22 mouse cellular contexts compared by ENCODE assay signal in the genomic region with DNA sequence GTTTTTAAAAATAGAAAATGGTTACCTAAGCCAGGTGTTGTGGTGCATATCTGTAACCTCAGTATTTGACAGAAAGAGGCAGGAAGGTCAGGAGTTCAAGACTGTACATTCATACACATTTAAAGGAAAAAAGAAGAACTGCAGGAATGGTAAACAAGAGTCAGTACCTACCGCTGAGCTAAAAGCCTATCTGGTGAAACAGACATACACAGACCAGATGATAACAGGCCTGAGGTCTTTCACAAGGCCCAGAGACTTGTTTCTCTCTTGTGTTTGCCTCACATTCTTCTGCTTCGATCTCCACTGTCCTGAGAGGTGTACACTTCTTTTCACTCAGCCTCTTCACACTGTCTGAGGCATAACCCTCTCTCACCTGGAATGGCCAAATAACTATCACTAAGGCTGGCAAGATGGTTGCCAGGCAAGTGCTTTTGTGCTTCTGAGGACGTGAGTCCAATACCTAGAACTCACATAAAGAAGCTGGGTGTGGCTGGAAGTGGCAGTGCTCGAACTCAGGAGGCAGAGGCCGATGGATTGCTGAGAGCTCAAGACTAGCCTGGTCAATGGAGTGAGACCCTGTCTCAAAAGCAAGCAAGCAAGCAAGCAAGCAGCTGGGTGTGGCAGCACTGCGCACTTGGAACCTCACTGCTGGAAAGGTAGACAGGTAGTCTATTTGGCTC. TPM values are rescaled to one million over a fixed set of nuclear protein-coding genes. Genes with fewer than 3 reads are reported as not detected.
DNase-seq lines count a peak whose midpoint lies in the region; ATAC-seq and TF ChIP-seq lines count a peak whose summit lies in the region.
"Had no signal": no experiment of that assay in that cellular context is flagged by ENCODE, and none has a peak within 500 bp of the region (broad histone marks: within the 10 kb centered on the region; RNA-seq: fewer than 3 reads in every experiment).

No protein-coding gene starts in this region.

- H3K27ac ChIP-seq in heart, embryonic 12.5 days (ENCODE audit: poor library complexity, severe bottlenecking): no peak overlapping the region
- H3K27ac ChIP-seq in bone marrow, adult 2 months (ENCODE audit: control insufficient read depth, insufficient read depth, low read depth, low read length, poor library complexity): peak overlapping the region; percentile 44; the same call in 1 of the 2 replicates
- peak overlapping the region; percentile 89 for H3K27ac ChIP-seq in liver, embryonic 15.5 days (replicated peaks)
- no peak overlapping the region for H3K27ac ChIP-seq in forebrain, embryonic 16.5 days (ENCODE audit: low read length)
- H3K27ac ChIP-seq: gastrocnemius, adult 2 months; hindbrain, embryonic 13.5 days; kidney, embryonic 15.5 days; limb, embryonic 10.5 days had no signal

- H3K9me3 ChIP-seq in heart, embryonic 12.5 days (replicated peaks): no peaks in the 10 kb centered on the region
- no peaks in the 10 kb centered on the region for H3K9me3 ChIP-seq in erythroblast, embryonic 14.5 days (ENCODE audit: control insufficient read depth, low read length)
- no peaks in the 10 kb centered on the region for H3K9me3 ChIP-seq in liver, embryonic 15.5 days (replicated peaks)
- no peaks in the 10 kb centered on the region for H3K9me3 ChIP-seq in forebrain, embryonic 16.5 days (ENCODE audit: control insufficient read depth, low read length)
- H3K9me3 ChIP-seq: hindbrain, embryonic 13.5 days; kidney, embryonic 15.5 days; limb, embryonic 10.5 days; megakaryocyte, embryonic 14.5 days had no signal

- no peak for TF ChIP-seq POLR2A in bone marrow, adult 2 months (IDR thresholded peaks at IDR 0.05; ENCODE audit: borderline replicate concordance, control insufficient read depth, low read depth, low read length)

- H3K4me1 ChIP-seq in heart, embryonic 12.5 days (replicated peaks): no peaks in the 10 kb centered on the region
- H3K4me1 ChIP-seq in bone marrow, adult 2 months (ENCODE audit: control insufficient read depth, insufficient read depth, low read length): no peaks in the 10 kb centered on the region
- peaks cover 50% of the 10 kb centered on the region for H3K4me1 ChIP-seq in erythroblast, embryonic 14.5 days (ENCODE audit: control insufficient read depth)
- peaks cover 42% of the 10 kb centered on the region for H3K4me1 ChIP-seq in liver, embryonic 15.5 days (replicated peaks)
- H3K4me1 ChIP-seq in forebrain, embryonic 16.5 days (replicated peaks; ENCODE audit: control insufficient read depth, insufficient read depth, low read length): no peaks in the 10 kb centered on the region
- H3K4me1 ChIP-seq: hindbrain, embryonic 13.5 days; kidney, embryonic 15.5 days; limb, embryonic 10.5 days; megakaryocyte, embryonic 14.5 days had no signal

- no peak for TF ChIP-seq CTCF in bone marrow, adult 2 months (IDR thresholded peaks at IDR 0.05; ENCODE audit: control insufficient read depth, insufficient read depth, low read length)

- peaks cover 89% of the 10 kb centered on the region for H3K36me3 ChIP-seq in heart, embryonic 12.5 days
- peaks cover 91% of the 10 kb centered on the region for H3K36me3 ChIP-seq in erythroblast, embryonic 14.5 days (ENCODE audit: control insufficient read depth)
- H3K36me3 ChIP-seq in liver, embryonic 15.5 days (replicated peaks): peaks cover 81% of the 10 kb centered on the region
- H3K36me3 ChIP-seq in forebrain, embryonic 16.5 days (ENCODE audit: control insufficient read depth, insufficient read depth): peaks cover 28% of the 10 kb centered on the region

- no peak overlapping the region for H3K4me2 ChIP-seq in heart, embryonic 12.5 days
- H3K4me2 ChIP-seq in liver, embryonic 15.5 days: peak overlapping the region; percentile 59
- H3K4me2 ChIP-seq in forebrain, embryonic 16.5 days (ENCODE audit: low read length): no peak overlapping the region
- H3K4me2 ChIP-seq: hindbrain, embryonic 13.5 days; kidney, embryonic 15.5 days had no signal

- no peak overlapping the region for H3K4me3 ChIP-seq in heart, embryonic 12.5 days
- H3K4me3 ChIP-seq in bone marrow, adult 2 months (replicated peaks; ENCODE audit: control insufficient read depth, low read depth, low read length): no peak overlapping the region
- peak overlapping the region; percentile 40 for H3K4me3 ChIP-seq in erythroblast, embryonic 14.5 days (replicated peaks)
- peak overlapping the region; percentile 11; the same call in 1 of the 2 replicates for H3K4me3 ChIP-seq in liver, embryonic 15.5 days (replicated peaks)
- no peak overlapping the region for H3K4me3 ChIP-seq in forebrain, embryonic 16.5 days (replicated peaks; ENCODE audit: low read length)
- H3K4me3 ChIP-seq: gastrocnemius, adult 2 months; hindbrain, embryonic 13.5 days; kidney, embryonic 15.5 days; limb, embryonic 10.5 days; megakaryocyte, embryonic 14.5 days had no signal

- ATAC-seq in heart, embryonic 12.5 days (ENCODE audit: insufficient number of reproducible peaks, low FRiP score): peak; percentile 71; the same call in 1 of the 2 replicates
- peak; percentile 92 for ATAC-seq in liver, embryonic 15.5 days (ENCODE audit: insufficient read depth)
- ATAC-seq in forebrain, embryonic 16.5 days: no peak
- ATAC-seq: midbrain, embryonic 16.5 days had no signal

- no peaks in the 10 kb centered on the region for H3K27me3 ChIP-seq in heart, embryonic 12.5 days (replicated peaks)
- H3K27me3 ChIP-seq in erythroblast, embryonic 14.5 days (ENCODE audit: control insufficient read depth): no peaks in the 10 kb centered on the region
- H3K27me3 ChIP-seq in liver, embryonic 15.5 days: no peaks in the 10 kb centered on the region
- H3K27me3 ChIP-seq in forebrain, embryonic 16.5 days (replicated peaks; ENCODE audit: control insufficient read depth, insufficient read depth, low read length): no peaks in the 10 kb centered on the region
- H3K27me3 ChIP-seq: CH12.LX; hindbrain, embryonic 13.5 days; kidney, embryonic 15.5 days; megakaryocyte, embryonic 14.5 days had no signal

- intact Hi-C loops in heart, postnatal 14 days (cut with DNase I): no loop called here

- 79% methylated on average over 6 of the region's 6 CpGs for WGBS in heart, embryonic 12.5 days
- 69% methylated on average over 6 of the region's 6 CpGs for WGBS in bone marrow, adult 2 months
- 40% methylated on average over 6 of the region's 6 CpGs for WGBS in liver, embryonic 15.5 days (ENCODE audit: insufficient replicate concordance)
- 92% methylated on average over 6 of the region's 6 CpGs for WGBS in forebrain, embryonic 16.5 days

- no peak for DNase-seq in heart, postnatal 14 days
- DNase-seq in right cerebral cortex, postnatal 25 days: no peak
- no peak for DNase-seq in natural killer cell, adult 2 months (ENCODE audit: low spot score in 2 of 2)
- DNase-seq: adrenal gland, postnatal 36 days; cerebellum, adult 9-10 months; gastrocnemius, adult 2 months; heart, postnatal 10 days; layer of hippocampus, postnatal 36 days; lung, adult 18-20 months; lung, postnatal 14 days; thymus, postnatal 36 days had no signal

- H3K9ac ChIP-seq in heart, embryonic 12.5 days: no peak overlapping the region
- H3K9ac ChIP-seq in liver, embryonic 15.5 days: peak overlapping the region; percentile 31; the same call in 1 of the 2 replicates
- H3K9ac ChIP-seq in forebrain, embryonic 16.5 days (replicated peaks; ENCODE audit: low read depth, low read length): no peak overlapping the region
- H3K9ac ChIP-seq: hindbrain, embryonic 13.5 days; kidney, embryonic 15.5 days had no signal

RNA-seq across cellular contexts. Expression of gene Ddrgk1, which starts 8.7 kb away (rescaled TPM):
- polyA plus RNA-seq in heart, embryonic 12.5 days (2016; fragmentation: Nextera tagmentation; extraction: Ambion mirVana): 44.5 and 46.3 TPM in 2 replicates
- total RNA-seq in heart, postnatal 14 days (2021): 10 to 100 TPM; 53.3 to 62.4 TPM
- 133 and 165 TPM in 2 replicates for polyA plus RNA-seq in bone marrow, adult 2 months (2011; ENCODE audit: insufficient read depth, insufficient read length, low replicate concordance, missing spikeins)
- polyA plus RNA-seq in erythroblast, embryonic 14.5 days (2012): 19.7 and 20.4 TPM in 2 replicates
- polyA plus RNA-seq in liver, embryonic 15.5 days (2015; fragmentation: Nextera tagmentation; extraction: Ambion mirVana): 40.6 and 43.8 TPM in 2 replicates
- 57.1 and 62.3 TPM in 2 replicates for polyA plus RNA-seq in forebrain, embryonic 16.5 days (2015; fragmentation: Nextera tagmentation; extraction: Ambion mirVana)

RNA-seq across cellular contexts. Expression of gene Itpa, which starts 11.6 kb away (rescaled TPM):
- polyA plus RNA-seq in heart, embryonic 12.5 days (2016; fragmentation: Nextera tagmentation; extraction: Ambion mirVana): 79.7 and 84.1 TPM in 2 replicates
- 10 to 100 TPM; 19.8 to 20.2 TPM for total RNA-seq in heart, postnatal 14 days (2021)
- polyA plus RNA-seq in bone marrow, adult 2 months (2011; ENCODE audit: insufficient read depth, insufficient read length, low replicate concordance, missing spikeins): 34.3 and 42.3 TPM in 2 replicates
- 0.41 and 1.0 TPM in 2 replicates for polyA plus RNA-seq in erythroblast, embryonic 14.5 days (2012)
- polyA plus RNA-seq in liver, embryonic 15.5 days (2015; fragmentation: Nextera tagmentation; extraction: Ambion mirVana): 41.0 and 44.8 TPM in 2 replicates
- 117 and 124 TPM in 2 replicates for polyA plus RNA-seq in forebrain, embryonic 16.5 days (2015; fragmentation: Nextera tagmentation; extraction: Ambion mirVana)

RNA-seq across cellular contexts. Expression of gene Lzts3, which starts 13.2 kb away (rescaled TPM):
- polyA plus RNA-seq in heart, embryonic 12.5 days (2016; fragmentation: Nextera tagmentation; extraction: Ambion mirVana): 1.8 TPM in 2 replicates
- total RNA-seq in heart, postnatal 14 days (2021): 1 to 10 TPM; 3.3 to 4.6 TPM
- polyA plus RNA-seq in bone marrow, adult 2 months (2011; ENCODE audit: insufficient read depth, insufficient read length, low replicate concordance, missing spikeins): 0.72 and 2.6 TPM in 2 replicates
- 0.34 and 0.38 TPM in 2 replicates for polyA plus RNA-seq in erythroblast, embryonic 14.5 days (2012)
- polyA plus RNA-seq in liver, embryonic 15.5 days (2015; fragmentation: Nextera tagmentation; extraction: Ambion mirVana): 1.4 and 2.0 TPM in 2 replicates
- polyA plus RNA-seq in forebrain, embryonic 16.5 days (2015; fragmentation: Nextera tagmentation; extraction: Ambion mirVana): 8.4 and 11.3 TPM in 2 replicates

RNA-seq across cellular contexts. Expression of gene Ubox5, which starts 26.0 kb away (rescaled TPM):
- polyA plus RNA-seq in heart, embryonic 12.5 days (2016; fragmentation: Nextera tagmentation; extraction: Ambion mirVana): 8.8 TPM in 2 replicates
- total RNA-seq in heart, postnatal 14 days (2021): 1 to 10 TPM; 4.2 to 4.5 TPM
- 2.3 and 5.4 TPM in 2 replicates for polyA plus RNA-seq in bone marrow, adult 2 months (2011; ENCODE audit: insufficient read depth, insufficient read length, low replicate concordance, missing spikeins)
- 0.13 and 0.17 TPM in 2 replicates for polyA plus RNA-seq in erythroblast, embryonic 14.5 days (2012)
- 4.8 and 5.0 TPM in 2 replicates for polyA plus RNA-seq in liver, embryonic 15.5 days (2015; fragmentation: Nextera tagmentation; extraction: Ambion mirVana)
- 13.7 and 14.7 TPM in 2 replicates for polyA plus RNA-seq in forebrain, embryonic 16.5 days (2015; fragmentation: Nextera tagmentation; extraction: Ambion mirVana)

RNA-seq across cellular contexts. Expression of gene Fastkd5, which starts 26.0 kb away (rescaled TPM):
- polyA plus RNA-seq in heart, embryonic 12.5 days (2016; fragmentation: Nextera tagmentation; extraction: Ambion mirVana): 15.6 and 16.1 TPM in 2 replicates
- 1 to 10 TPM; 7.3 to 9.3 TPM for total RNA-seq in heart, postnatal 14 days (2021)
- 2.5 and 3.1 TPM in 2 replicates for polyA plus RNA-seq in bone marrow, adult 2 months (2011; ENCODE audit: insufficient read depth, insufficient read length, low replicate concordance, missing spikeins)
- polyA plus RNA-seq in erythroblast, embryonic 14.5 days (2012): 0.02 and 0.03 TPM in 2 replicates
- polyA plus RNA-seq in liver, embryonic 15.5 days (2015; fragmentation: Nextera tagmentation; extraction: Ambion mirVana): 8.6 and 9.5 TPM in 2 replicates
- polyA plus RNA-seq in forebrain, embryonic 16.5 days (2015; fragmentation: Nextera tagmentation; extraction: Ambion mirVana): 12.5 and 17.2 TPM in 2 replicates

Comparison
In these comparisons a context has a peak if more than half of its experiments do, and no peak if none do; other contexts are left out.
1. H3K27ac ChIP-seq: peak in bone marrow, adult 2 months (single experiment) and liver, embryonic 15.5 days (single experiment); none in heart, embryonic 12.5 days (single experiment) and forebrain, embryonic 16.5 days (single experiment).
2. H3K4me3 ChIP-seq: peak in erythroblast, embryonic 14.5 days (single experiment) and liver, embryonic 15.5 days (single experiment); none in heart, embryonic 12.5 days (single experiment), bone marrow, adult 2 months (single experiment) and forebrain, embryonic 16.5 days (single experiment).
3. RNA of gene Itpa, which starts 11.6 kb away (polyA plus RNA-seq): 117 to 124 TPM in forebrain, embryonic 16.5 days, 79.7 to 84.1 TPM in heart, embryonic 12.5 days, 41.0 to 44.8 TPM in liver, embryonic 15.5 days and 34.3 to 42.3 TPM in bone marrow, adult 2 months; 0.41 to 1.0 TPM in erythroblast, embryonic 14.5 days; every median in the first group is over 10 times any median in the second.